Mouse (Mus musculus) kidney, embryonic 14.5 days (tissue): ENCODE data around the gene Tcf21. TPM values are rescaled to one million over a fixed set of nuclear protein-coding genes. Genes with fewer than 3 reads are reported as not detected.
A peak's percentile ranks its signal among the peaks of the same experiment; 100 is the strongest.

Source experiments
- ATAC-seq: fragments of 200-750 bp; cut with Nextera tagmentation; 2 replicates; pipeline ENCODE4 v1.8.0; 2017; ENCODE audit warnings: moderate number of reproducible peaks, mild to moderate bottlenecking, moderate TSS enrichment, moderate library complexity; ENCODE audit not compliant: low FRiP score, low TSS enrichment
- H3K27ac ChIP-seq: fragments of 300-500 bp; sonication (generic); 2 replicates; pipeline ENCODE4 v1.5.1; 2014; ENCODE audit warnings: low read depth, mild to moderate bottlenecking, low read length, moderate library complexity, mixed read lengths
- H3K27me3 ChIP-seq: fragments of 300-500 bp; sonication (generic); 2 replicates; pipeline ENCODE4 v1.6.1; 2014; ENCODE audit warnings: mild to moderate bottlenecking, low read length; ENCODE audit not compliant: control insufficient read depth, insufficient read depth
- H3K36me3 ChIP-seq: fragments of 300-500 bp; sonication (generic); 2 replicates; pipeline ENCODE4 v1.6.1; 2014; ENCODE audit warnings: low read length, mixed read lengths; ENCODE audit not compliant: control insufficient read depth, insufficient read depth
- H3K4me1 ChIP-seq: fragments of 300-500 bp; sonication (generic); 2 replicates; pipeline ENCODE4 v1.6.1; 2014; ENCODE audit warnings: low read length, mixed read lengths; ENCODE audit not compliant: control insufficient read depth, insufficient read depth
- H3K4me2 ChIP-seq: fragments of 300-500 bp; sonication (generic); replicated peaks from 2 replicates; pipeline ENCODE4 v1.6.1; 2014; ENCODE audit warnings: low read depth, mild to moderate bottlenecking, low read length
- H3K4me3 ChIP-seq: fragments of 300-500 bp; sonication (generic); 2 replicates; pipeline ENCODE4 v1.5.1; 2014; ENCODE audit warnings: mild to moderate bottlenecking, low read length
- H3K9ac ChIP-seq: fragments of 300-500 bp; sonication (generic); 2 replicates; pipeline ENCODE4 v1.6.1; 2014; ENCODE audit warnings: low read depth, mild to moderate bottlenecking, low read length, moderate library complexity
- H3K9me3 ChIP-seq: fragments of 300-500 bp; sonication (generic); 2 replicates; pipeline ENCODE4 v1.6.1; 2016; ENCODE audit warnings: low read length; ENCODE audit not compliant: control insufficient read depth
- WGBS: fragments of 180-500 bp; shearing (Covaris S2); extraction: QIAGEN DNeasy Blood & Tissue Kit; methylation state at CpG from one replicate; pipeline ENCODE4 v1.1.7; 2014; 5-methylcytosine and 5-hydroxymethylcytosine counted together
- polyA plus RNA-seq: library from polyadenylated mRNA; unstranded; fragments of >200 nt; fragmentation: Nextera tagmentation; extraction: Ambion mirVana; gene quantifications from 2 replicates; pipeline ENCODE4 v1.2.1, GENCODE M21; 2014

The Tcf21 gene
- polyA plus RNA-seq, 1 experiment from 2014 or later, result 331 TPM

DNA sequence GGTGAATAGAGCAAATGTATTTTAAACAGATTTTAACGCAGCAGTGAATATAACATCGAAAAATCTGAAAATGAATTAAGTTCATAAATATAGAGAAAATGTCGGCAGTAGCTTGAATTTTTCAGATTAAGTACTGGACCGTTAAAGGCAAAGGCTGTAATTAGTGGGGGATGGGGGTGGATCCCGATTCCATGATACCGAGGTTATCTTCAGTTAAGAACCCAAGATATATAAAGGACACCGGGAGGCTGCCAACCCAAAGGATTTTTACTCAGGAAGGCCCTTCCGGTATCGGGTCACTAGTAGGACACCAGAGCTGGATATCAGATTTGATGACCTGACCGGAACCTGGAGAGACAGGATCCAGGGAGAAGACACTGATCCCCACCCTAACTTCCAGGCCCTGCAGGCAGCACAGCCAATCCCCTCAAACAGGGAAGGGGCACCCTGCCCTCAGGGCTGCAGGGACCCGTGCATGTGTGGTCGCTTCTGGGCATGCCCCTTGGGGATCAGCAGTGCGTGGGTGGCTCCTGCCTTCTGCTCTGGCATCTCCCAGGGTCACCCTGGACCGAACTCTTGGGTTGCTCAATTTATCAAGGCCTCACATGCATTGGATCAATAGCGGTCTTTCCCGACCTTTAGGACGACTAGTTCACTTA lies 22.9 kb upstream of the Tcf21 start:
- Histone ChIP-seq H3K4me3 (0 out of 2 replicates have a peak overlapping the region, but pooled peaks have one; percentile 4), H3K4me1 (peaks cover 21% of the 10 kb centered on the region), H3K9ac (no peak overlapping the region), H3K27me3 (no peaks in the 10 kb centered on the region), H3K27ac (peak overlapping the region; percentile 44), H3K4me2 (peak overlapping the region; percentile 49), H3K36me3 (no peaks in the 10 kb centered on the region), H3K9me3 (no peaks in the 10 kb centered on the region)
- ATAC-seq, result peak; percentile 56; the same call in 1 of the 2 replicates
- 3% methylated on average over 17 of the region's 17 CpGs for WGBS

DNA sequence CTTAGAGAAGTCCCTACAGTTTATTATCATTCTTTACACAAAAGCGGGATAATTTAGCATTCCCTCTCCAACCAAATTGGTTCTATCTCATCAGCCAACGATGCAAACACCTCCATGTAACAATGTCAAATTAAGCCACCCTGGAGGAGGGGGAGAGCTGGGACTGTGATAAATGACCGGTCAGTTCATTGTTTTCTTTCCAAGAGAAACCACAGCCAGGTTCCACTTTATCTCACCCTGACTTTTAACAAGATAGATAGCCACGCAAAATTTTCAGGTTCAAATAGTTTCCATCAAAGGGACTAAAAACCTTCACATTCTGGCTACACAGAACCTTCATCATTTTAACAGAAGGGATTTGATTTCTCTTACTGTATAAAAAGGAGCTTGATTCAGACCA lies 22.1 kb upstream of the Tcf21 start:
- WGBS, result 3% methylated on average over 4 of the region's 4 CpGs
- no peak overlapping the region for H3K4me2 ChIP-seq

GRCm38 (mm10) chr10:22826244-22826643 lies 6.3 kb upstream of the Tcf21 start:
- Histone ChIP-seq H3K9me3 (no peaks in the 10 kb centered on the region), H3K27me3 (no peaks in the 10 kb centered on the region), H3K4me1 (peaks cover 12% of the 10 kb centered on the region; the same call in 1 of the 2 replicates), H3K4me2 (no peak overlapping the region), H3K36me3 (no peaks in the 10 kb centered on the region), H3K4me3 (no peak overlapping the region), H3K27ac (no peak overlapping the region), H3K9ac (no peak overlapping the region)
- ATAC-seq, result no peak
- WGBS, result 80% methylated on average over 2 of the region's 2 CpGs

More for the DNA sequence above, 22.1 kb upstream of the Tcf21 start:
- no peak for ATAC-seq
- no peak overlapping the region for H3K27ac ChIP-seq
- H3K36me3 ChIP-seq, result no peaks in the 10 kb centered on the region
- H3K27me3 ChIP-seq, result no peaks in the 10 kb centered on the region
- H3K4me3 ChIP-seq, result no peak overlapping the region
- H3K9me3 ChIP-seq, result no peaks in the 10 kb centered on the region
- peaks cover 21% of the 10 kb centered on the region for H3K4me1 ChIP-seq
- H3K9ac ChIP-seq, result no peak overlapping the region

DNA sequence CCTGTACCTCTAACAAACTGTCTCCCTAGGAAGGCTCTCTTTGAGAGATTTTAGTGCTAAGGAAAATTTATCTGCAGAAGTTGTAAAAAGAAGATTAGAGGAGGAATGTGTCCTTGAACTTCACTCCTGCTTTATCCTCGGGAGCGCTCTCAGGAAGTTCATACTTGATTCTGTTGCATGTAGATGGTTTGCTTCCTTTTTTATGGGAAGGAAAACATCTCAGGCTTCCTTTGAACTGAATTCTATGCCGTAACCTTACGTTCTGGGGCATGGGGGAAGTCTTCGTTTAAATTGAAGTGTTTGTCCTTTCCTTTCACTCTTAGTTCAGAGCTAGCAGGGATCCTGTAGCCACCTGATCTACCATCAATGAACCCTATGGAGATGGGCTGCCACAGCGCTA lies 2.9 kb upstream of the Tcf21 start:
- Histone ChIP-seq H3K27me3 (no peaks in the 10 kb centered on the region), H3K4me3 (peak overlapping the region; percentile 8), H3K4me2 (peak overlapping the region; percentile 43), H3K9me3 (no peaks in the 10 kb centered on the region), H3K27ac (peak overlapping the region; percentile 98), H3K36me3 (no peaks in the 10 kb centered on the region), H3K4me1 (peaks cover 17% of the 10 kb centered on the region; the same call in 1 of the 2 replicates), H3K9ac (no peak overlapping the region)
- no peak for ATAC-seq
- 8% methylated on average over 6 of the region's 6 CpGs for WGBS

- H3K27ac ChIP-seq, result peak overlapping the region; percentile 98
- peak overlapping the region; percentile 43 for H3K4me2 ChIP-seq
- no peak overlapping the region; the same call in 1 of the 2 replicates for H3K4me3 ChIP-seq
Measured at GRCm38 (mm10) chr10:22822486-22822885, 2.5 kb upstream of the Tcf21 start.

GRCm38 (mm10) chr10:22821709-22822108 lies 1.7 kb upstream of the Tcf21 start:
- no peaks in the 10 kb centered on the region for H3K36me3 ChIP-seq
- WGBS, result 3% methylated on average over 5 of the region's 5 CpGs
- no peaks in the 10 kb centered on the region for H3K9me3 ChIP-seq
- H3K27me3 ChIP-seq, result no peaks in the 10 kb centered on the region
- peak overlapping the region; percentile 98 for H3K27ac ChIP-seq
- H3K4me2 ChIP-seq, result peak overlapping the region; percentile 43
- H3K9ac ChIP-seq, result peak overlapping the region; percentile 29; the same call in 1 of the 2 replicates
- no peak overlapping the region; the same call in 1 of the 2 replicates for H3K4me3 ChIP-seq
- ATAC-seq, result peak; percentile 33; the same call in 1 of the 2 replicates
- peaks cover 17% of the 10 kb centered on the region; the same call in 1 of the 2 replicates for H3K4me1 ChIP-seq

More at GRCm38 (mm10) chr10:22822486-22822885, 2.5 kb upstream of the Tcf21 start:
- ATAC-seq, result no peak
- 12% methylated on average over 5 of the region's 5 CpGs for WGBS
- Histone ChIP-seq H3K36me3 (no peaks in the 10 kb centered on the region), H3K27me3 (no peaks in the 10 kb centered on the region), H3K9ac (0 out of 2 replicates have a peak overlapping the region, but pooled peaks have one; percentile 29), H3K4me1 (peaks cover 17% of the 10 kb centered on the region; the same call in 1 of the 2 replicates), H3K9me3 (no peaks in the 10 kb centered on the region)

DNA sequence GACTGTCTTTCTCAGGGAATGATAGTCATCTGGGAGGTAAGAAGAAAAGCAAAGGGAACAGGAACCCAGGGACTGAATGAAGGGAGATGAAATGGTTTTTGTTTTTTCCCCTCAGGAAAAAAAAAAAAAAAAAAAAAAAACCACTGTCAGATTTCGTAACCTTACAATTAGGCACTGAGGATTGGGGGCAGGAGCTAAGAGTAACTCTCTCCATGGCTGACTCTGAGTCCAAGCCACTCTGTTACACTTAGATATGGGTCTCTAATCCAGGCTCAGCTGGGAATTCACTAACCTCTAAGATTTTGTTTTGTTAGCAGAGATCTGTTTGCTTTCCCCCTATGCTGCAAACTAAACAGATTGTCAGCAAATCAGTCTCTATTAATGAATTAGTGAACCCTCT lies 1.3 kb upstream of the Tcf21 start:
- Histone ChIP-seq H3K4me1 (peaks cover 17% of the 10 kb centered on the region; the same call in 1 of the 2 replicates), H3K36me3 (no peaks in the 10 kb centered on the region), H3K9ac (peak overlapping the region; percentile 97; the same call in 1 of the 2 replicates), H3K4me2 (peak overlapping the region; percentile 43; the same call in 1 of the 2 replicates), H3K9me3 (no peaks in the 10 kb centered on the region), H3K27ac (peak overlapping the region; percentile 98), H3K27me3 (no peaks in the 10 kb centered on the region), H3K4me3 (peak overlapping the region; percentile 76; the same call in 1 of the 2 replicates)
- ATAC-seq, result peak; percentile 46; the same call in 1 of the 2 replicates
- 14% methylated on average over 1 of the region's 1 CpGs for WGBS

DNA sequence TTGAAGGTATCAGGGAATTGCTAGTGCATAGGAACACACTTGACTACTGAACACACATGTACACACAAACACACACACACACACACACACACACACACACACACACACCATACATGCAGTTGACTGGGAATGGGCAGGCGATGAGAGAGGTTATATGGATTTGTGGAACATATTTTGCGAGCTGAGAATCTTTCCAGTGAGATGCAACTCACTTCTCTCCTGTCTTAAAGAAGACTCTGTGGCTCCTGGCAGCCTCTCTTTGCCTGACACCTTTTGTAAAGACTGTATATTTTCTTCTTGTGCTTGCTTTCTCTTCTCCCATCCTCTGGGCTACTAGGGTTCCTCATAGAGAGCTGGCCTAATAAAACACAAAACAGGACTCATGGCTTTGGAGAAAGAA lies 867 bp upstream of the Tcf21 start:
- 30% methylated on average over 2 of the region's 2 CpGs for WGBS
- peak overlapping the region; percentile 97; the same call in 1 of the 2 replicates for H3K9ac ChIP-seq
- no peaks in the 10 kb centered on the region for H3K9me3 ChIP-seq
- H3K36me3 ChIP-seq, result no peaks in the 10 kb centered on the region
- H3K27ac ChIP-seq, result peak overlapping the region; percentile 98
- H3K4me1 ChIP-seq, result peaks cover 20% of the 10 kb centered on the region; the same call in 1 of the 2 replicates
- no peak for ATAC-seq
- H3K4me2 ChIP-seq, result peak overlapping the region; percentile 43
- peak overlapping the region; percentile 76; the same call in 1 of the 2 replicates for H3K4me3 ChIP-seq
- H3K27me3 ChIP-seq, result no peaks in the 10 kb centered on the region
